ENCODE assay signal across 8 mouse cellular contexts in genomic region chr1:51509083-51509482, GRCm38 (mm10). TPM values are rescaled to one million over a fixed set of nuclear protein-coding genes. Genes with fewer than 3 reads are reported as not detected.
DNase-seq lines count a peak whose midpoint lies in the region; ATAC-seq and TF ChIP-seq lines count a peak whose summit lies in the region.

No protein-coding gene starts in this region.

- peak; percentile 99 to 100 for ATAC-seq in hematopoietic stem cell, adult 5-6 weeks (replicated peaks in 1 of 2; ENCODE audit: insufficient read depth in 1 of 2, low FRiP score in 2 of 2, low TSS enrichment in 1 of 2, low read depth in 1 of 2, poor library complexity in 2 of 2, severe bottlenecking in 2 of 2)
- peak; percentile 72 for ATAC-seq in liver, embryonic 12.5 days

- H3K9me3 ChIP-seq in liver, embryonic 12.5 days (replicated peaks) = no peaks in the 10 kb centered on the region

- no peak overlapping the region for H3K4me3 ChIP-seq in lung, adult 2 months (replicated peaks; ENCODE audit: extremely low read depth, low read depth, low read length)
- H3K4me3 ChIP-seq in bone marrow macrophage, adult 2 months (ENCODE audit: insufficient read depth, low read length) = no peak overlapping the region
- H3K4me3 ChIP-seq in liver, embryonic 12.5 days = no peak overlapping the region

- H3K36me3 ChIP-seq in liver, embryonic 12.5 days = no peaks in the 10 kb centered on the region
- no peaks in the 10 kb centered on the region for H3K36me3 ChIP-seq in splenic B cell, adult 2 months (ENCODE audit: control insufficient read depth, insufficient read depth, low read length, poor library complexity, severe bottlenecking)

- 24% methylated on average over 7 of the region's 7 CpGs for WGBS in lung, adult 2 months
- WGBS in liver, embryonic 12.5 days (ENCODE audit: insufficient replicate concordance) = 9% methylated on average over 7 of the region's 7 CpGs

- no peak overlapping the region for H3K9ac ChIP-seq in liver, embryonic 12.5 days

- peak overlapping the region; percentile 35; the same call in 1 of the 2 replicates for H3K27ac ChIP-seq in bone marrow macrophage, adult 2 months (ENCODE audit: insufficient read depth, low read depth, low read length)
- no peak overlapping the region for H3K27ac ChIP-seq in liver, embryonic 12.5 days

- no peak overlapping the region for H3K4me2 ChIP-seq in liver, embryonic 12.5 days

- TF ChIP-seq CTCF in lung, adult 2 months (IDR thresholded peaks at IDR 0.05; ENCODE audit: insufficient read depth, low read length) = no peak
- no peak for TF ChIP-seq CTCF in bone marrow macrophage, adult 2 months (IDR thresholded peaks at IDR 0.05; ENCODE audit: low read depth, low read length)

- H3K27me3 ChIP-seq in liver, embryonic 12.5 days (replicated peaks) = no peaks in the 10 kb centered on the region
- H3K27me3 ChIP-seq in splenic B cell, adult 2 months (ENCODE audit: control insufficient read depth, insufficient read depth, low read length, poor library complexity, severe bottlenecking) = no peaks in the 10 kb centered on the region

- peak; percentile 36 to 55 for DNase-seq in lung, adult 18-20 months
- DNase-seq in lung, adult 2 months = no peak
- peak; percentile 66 for DNase-seq in splenic B cell, adult 2 months (ENCODE audit: low read depth, low spot score)
- no peak for DNase-seq in frontal cortex, postnatal 14 days (ENCODE audit: low spot score in 2 of 2)
- DNase-seq in frontal cortex, postnatal 10 days (ENCODE audit: low spot score in 2 of 2) = no peak

- TF ChIP-seq POLR2A in lung, adult 2 months (IDR thresholded peaks at IDR 0.05; ENCODE audit: borderline replicate concordance, extremely low read depth, low read depth, low read length) = no peak
- no peak for TF ChIP-seq POLR2A in bone marrow macrophage, adult 2 months (IDR thresholded peaks at IDR 0.05; ENCODE audit: borderline replicate concordance, low read depth, low read length)

- H3K4me1 ChIP-seq in lung, adult 2 months (ENCODE audit: control insufficient read depth, insufficient read depth, low read length) = peaks cover 2% of the 10 kb centered on the region
- peaks cover 32% of the 10 kb centered on the region for H3K4me1 ChIP-seq in bone marrow macrophage, adult 2 months (ENCODE audit: control insufficient read depth, insufficient read depth, low read length)
- H3K4me1 ChIP-seq in liver, embryonic 12.5 days = peaks cover 12% of the 10 kb centered on the region; the same call in 1 of the 2 replicates

RNA-seq across cellular contexts. Expression of gene Nabp1, which starts 30.9 kb away (rescaled TPM):
- polyA plus RNA-seq in lung, adult 2 months (2012; rRNA removed) = 12.5 and 15.9 TPM in 2 replicates
- 42.4 and 46.7 TPM in 2 replicates for polyA plus RNA-seq in bone marrow macrophage, adult 2 months (2012; ENCODE audit: insufficient read depth, insufficient read length, missing spikeins)
- 108 and 169 TPM in 2 replicates for total RNA-seq in hematopoietic stem cell, adult 5-6 weeks (2017)
- polyA plus RNA-seq in liver, embryonic 12.5 days (2016; fragmentation: Nextera tagmentation; extraction: Ambion mirVana) = 5.3 and 6.8 TPM in 2 replicates

Comparison
In these comparisons a context has a peak if more than half of its experiments do, and no peak if none do; other contexts are left out.
1. DNase-seq: peak in lung, adult 18-20 months (2 of 2) and splenic B cell, adult 2 months (single experiment); none in lung, adult 2 months (single experiment), frontal cortex, postnatal 14 days (0 of 2) and frontal cortex, postnatal 10 days (0 of 2).